Mouse (Mus musculus) E14TG2a.4 (cell line): Measurements from ENCODE around the gene Kif20b.

ENCODE experiments used
- H3K27me3 ChIP-seq: 2 replicates; pipeline ENCODE4 v1.6.1; 2014; ENCODE audit warnings: low read length, control low read depth; ENCODE audit not compliant: insufficient read depth
- H3K36me3 ChIP-seq: 2 replicates; pipeline ENCODE4 v1.6.1; 2014; ENCODE audit warnings: low read length, control low read depth; ENCODE audit not compliant: insufficient read depth
- H3K4me1 ChIP-seq: replicated peaks from 2 replicates; pipeline ENCODE4 v1.6.1; 2014; ENCODE audit warnings: low read depth, low read length, control low read depth
- H3K4me3 ChIP-seq: replicated peaks from 2 replicates; pipeline ENCODE4 v1.5.1; 2014; ENCODE audit warnings: mild to moderate bottlenecking, low read length
- H3K9me3 ChIP-seq: 2 replicates; pipeline ENCODE4 v1.6.1; 2014; ENCODE audit warnings: low read length, control low read depth
- CTCF ChIP-seq: conservative IDR thresholded peaks from 2 replicates; pipeline ENCODE4 v1.5.1; 2014; ENCODE audit warnings: low read length
- NANOG ChIP-seq: IDR thresholded peaks from 2 replicates; pipeline ENCODE4 v1.6.1; 2014; ENCODE audit warnings: borderline replicate concordance, low read length, mixed read lengths
- POU5F1 ChIP-seq: IDR thresholded peaks from 2 replicates; pipeline ENCODE4 v1.6.1; 2014; ENCODE audit warnings: low read length, borderline replicate concordance

Kif20b gene

GRCm38 (mm10) chr19:34953842-34954541 lies 31.8 kb downstream of the Kif20b start:
- Histone ChIP-seq H3K9me3 (no peaks in the 10 kb centered on the region), H3K4me3 (no peak overlapping the region), H3K27me3 (no peaks in the 10 kb centered on the region), H3K4me1 (peaks cover 3% of the 10 kb centered on the region; the same call in 1 of the 2 replicates), H3K36me3 (peaks cover 86% of the 10 kb centered on the region)
- TF ChIP-seq CTCF (no peak), POU5F1 (no peak), NANOG (no peak)

- peaks cover 6% of the 10 kb centered on the region; the same call in 1 of the 2 replicates for H3K4me1 ChIP-seq
- TF ChIP-seq CTCF (no peak), POU5F1 (no peak), NANOG (no peak)
- no peak overlapping the region for H3K4me3 ChIP-seq
- H3K9me3 ChIP-seq = no peaks in the 10 kb centered on the region
- H3K27me3 ChIP-seq = no peaks in the 10 kb centered on the region
- H3K36me3 ChIP-seq = peaks cover 86% of the 10 kb centered on the region
Measured at GRCm38 (mm10) chr19:34959369-34959768, 37.2 kb downstream of the Kif20b start.

- TF ChIP-seq POU5F1 = no peak
- no peak for TF ChIP-seq NANOG
- no peak for TF ChIP-seq CTCF
- Histone ChIP-seq H3K27me3 (no peaks in the 10 kb centered on the region), H3K4me1 (peaks cover 11% of the 10 kb centered on the region), H3K9me3 (peaks cover 16% of the 10 kb centered on the region), H3K36me3 (peaks cover 5% of the 10 kb centered on the region; the same call in 1 of the 2 replicates), H3K4me3 (no peak overlapping the region)
Measured at GRCm38 (mm10) chr19:34984742-34985141, 62.6 kb downstream of the Kif20b start.

GRCm38 (mm10) chr19:34990443-34990842 lies 68.3 kb downstream of the Kif20b start:
- Histone ChIP-seq H3K4me1 (peaks cover 4% of the 10 kb centered on the region), H3K36me3 (no peaks in the 10 kb centered on the region), H3K4me3 (no peak overlapping the region), H3K9me3 (peaks cover 3% of the 10 kb centered on the region; the same call in 1 of the 2 replicates), H3K27me3 (no peaks in the 10 kb centered on the region)
- no peak for TF ChIP-seq POU5F1
- TF ChIP-seq CTCF = no peak
- no peak for TF ChIP-seq NANOG

GRCm38 (mm10) chr19:34992969-34993527 lies 70.9 kb downstream of the Kif20b start:
- no peaks in the 10 kb centered on the region for H3K4me1 ChIP-seq
- no peaks in the 10 kb centered on the region for H3K36me3 ChIP-seq
- peaks cover 1% of the 10 kb centered on the region; the same call in 1 of the 2 replicates for H3K9me3 ChIP-seq
- TF ChIP-seq POU5F1 (no peak), NANOG (no peak), CTCF (peak; percentile 95)
- no peaks in the 10 kb centered on the region for H3K27me3 ChIP-seq
- H3K4me3 ChIP-seq = no peak overlapping the region

GRCm38 (mm10) chr19:35015058-35015457 lies 92.9 kb downstream of the Kif20b start:
- Histone ChIP-seq H3K36me3 (no peaks in the 10 kb centered on the region), H3K4me1 (no peaks in the 10 kb centered on the region), H3K9me3 (no peaks in the 10 kb centered on the region), H3K4me3 (no peak overlapping the region), H3K27me3 (no peaks in the 10 kb centered on the region)
- TF ChIP-seq CTCF (no peak), NANOG (no peak), POU5F1 (no peak)

- TF ChIP-seq POU5F1 (no peak), NANOG (no peak), CTCF (no peak)
- no peaks in the 10 kb centered on the region for H3K9me3 ChIP-seq
- no peaks in the 10 kb centered on the region for H3K36me3 ChIP-seq
Measured at GRCm38 (mm10) chr19:35017474-35018208, 95.5 kb downstream of the Kif20b start.

GRCm38 (mm10) chr19:35018209-35018581 lies 96.0 kb downstream of the Kif20b start:
- no peaks in the 10 kb centered on the region for H3K4me1 ChIP-seq
- no peak overlapping the region for H3K4me3 ChIP-seq
- no peak for TF ChIP-seq NANOG
- TF ChIP-seq POU5F1 = no peak
- no peak for TF ChIP-seq CTCF

More at GRCm38 (mm10) chr19:35017474-35018208, 95.5 kb downstream of the Kif20b start:
- H3K4me3 ChIP-seq = no peak overlapping the region
- H3K4me1 ChIP-seq = no peaks in the 10 kb centered on the region
- no peaks in the 10 kb centered on the region for H3K27me3 ChIP-seq

More at GRCm38 (mm10) chr19:35018209-35018581, 96.0 kb downstream of the Kif20b start:
- Histone ChIP-seq H3K9me3 (no peaks in the 10 kb centered on the region), H3K36me3 (no peaks in the 10 kb centered on the region), H3K27me3 (no peaks in the 10 kb centered on the region)
